Mouse (Mus musculus) CD8-positive naive resting alpha-beta T cell, adult 57 days (primary cell): Measurements from ENCODE around the gene Golt1b. TPM values are rescaled to one million over a fixed set of nuclear protein-coding genes. Genes with fewer than 3 reads are reported as not detected.

ENCODE experiments used
- total RNA-seq: library from RNA; stranded (reverse); gene quantifications from one replicate; pipeline ENCODE4 v1.2.4, GENCODE M21; 2023

Golt1b gene
- total RNA-seq, result 21.9 TPM

DNA sequence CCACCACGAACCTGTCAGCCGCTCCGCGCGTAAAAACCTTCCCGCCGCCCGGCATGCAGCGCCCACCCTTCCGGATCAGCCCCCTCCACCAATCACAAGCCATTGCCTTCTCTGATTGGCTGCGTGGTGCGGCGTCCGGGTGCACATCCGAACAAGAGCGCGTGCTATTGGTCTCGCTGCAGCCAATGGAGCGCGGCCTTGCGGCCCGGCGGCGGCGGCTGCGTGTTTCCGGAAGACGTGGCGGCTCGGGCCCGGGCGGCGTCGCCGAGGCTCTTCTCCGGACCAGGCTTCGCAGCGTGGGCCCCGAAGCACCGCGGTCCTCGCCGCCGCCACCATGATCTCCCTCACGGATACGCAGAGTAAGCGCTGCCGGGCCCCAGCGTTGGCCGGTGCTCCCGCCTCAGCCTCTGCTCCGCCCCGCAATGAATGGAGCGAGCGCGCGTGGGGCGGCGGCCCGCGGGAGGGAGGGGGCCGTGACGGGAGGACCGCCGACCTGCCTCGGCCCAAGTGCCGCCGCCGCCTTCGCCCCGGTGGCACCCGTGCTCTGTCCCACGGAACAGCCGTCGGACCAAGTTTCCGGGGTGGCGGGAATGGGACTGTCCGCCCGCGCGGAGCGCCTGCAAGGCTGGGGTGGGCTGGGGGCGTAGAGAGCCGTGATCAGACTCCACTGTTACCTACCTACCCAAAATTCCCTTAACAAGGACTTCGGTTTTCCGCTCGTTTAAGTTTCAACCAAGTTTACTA is at the start of gene Golt1b, which contains the start of gene Recql:
Gene Golt1b (plus strand): TSS at position 211 of the 744 bp plus-strand sequence.
Gene Recql (minus strand): TSS at position 77 of the 744 bp plus-strand sequence.

DNA sequence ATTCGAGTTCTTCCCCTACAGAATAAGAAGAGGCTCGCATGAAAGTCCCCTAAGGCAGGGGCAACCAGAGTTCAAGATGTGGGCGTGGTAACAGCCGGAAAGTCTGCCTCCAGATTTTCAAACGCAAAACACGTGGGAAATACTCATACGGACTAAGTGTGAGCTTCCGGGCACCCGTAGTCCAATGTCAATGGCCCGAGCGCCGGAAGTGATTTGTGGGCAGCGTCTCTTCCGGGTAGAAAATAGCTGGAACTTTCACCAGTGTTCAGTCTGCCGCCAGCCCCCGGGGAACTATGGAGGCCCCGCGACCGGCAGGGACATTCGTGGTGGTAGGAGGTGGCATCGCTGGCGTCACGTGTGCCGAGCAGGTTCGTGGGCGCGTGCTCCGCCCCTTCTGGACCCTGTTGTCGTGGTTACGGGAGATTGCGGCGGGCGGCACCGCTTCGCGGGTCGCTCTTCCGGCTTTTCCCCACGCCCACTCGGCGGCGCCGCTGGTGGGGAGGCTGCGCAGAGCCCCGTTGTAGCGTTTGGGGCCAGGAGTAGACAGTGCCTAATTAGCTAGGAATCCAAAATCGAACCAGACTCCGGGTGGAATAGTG is 41.5 kb upstream of the Golt1b start, which contains the start of gene Pyroxd1:
Gene Pyroxd1 (plus strand): TSS at position 215 of the 599 bp plus-strand sequence.

DNA sequence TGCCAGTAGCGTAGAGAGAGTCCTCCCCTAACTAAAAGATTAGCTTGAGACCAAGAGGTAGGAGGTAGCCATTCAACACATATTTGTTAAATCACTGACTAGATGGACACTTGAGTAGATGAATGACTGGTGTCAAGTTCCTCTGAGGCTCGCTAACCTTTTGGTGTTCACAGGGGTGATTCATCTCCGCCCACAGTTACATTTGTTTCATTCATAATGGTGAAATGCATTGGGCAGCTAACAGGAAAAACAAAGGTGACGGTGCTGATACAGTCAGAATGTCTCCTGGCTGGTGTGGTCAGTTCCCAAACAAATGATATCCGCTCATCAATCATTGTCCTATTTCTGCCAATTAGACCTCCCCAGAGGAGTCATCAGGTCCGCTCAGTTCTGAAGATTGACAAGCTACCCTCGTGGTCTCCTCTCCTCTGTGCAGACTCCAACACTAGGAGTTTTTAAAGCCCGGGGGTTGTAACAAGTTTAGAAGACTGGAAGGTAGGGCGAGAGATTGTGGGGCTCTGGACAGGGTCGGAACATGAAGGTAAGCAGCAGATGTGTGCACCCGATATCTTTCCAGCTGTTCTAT is 26.0 kb downstream of the Golt1b start, which contains the start of gene Spx:
Gene Spx (plus strand): TSS at position 536 of the 586 bp plus-strand sequence.

Other genes starting within 250 kb of the Golt1b start
- not detected for gene Slco1a6, start 178.7 kb upstream of the Golt1b start, total RNA-seq
- gene Iapp, start 88.8 kb upstream of the Golt1b start, total RNA-seq, result not detected
- gene Slco1a5, start 64.2 kb upstream of the Golt1b start, total RNA-seq, result not detected
- gene Pyroxd1, start 41.6 kb upstream of the Golt1b start, total RNA-seq, result 20.8 TPM
- 27.3 TPM for gene Recql, start 134 bp upstream of the Golt1b start, total RNA-seq
- 0.95 TPM for gene Spx, start 26.2 kb downstream of the Golt1b start, total RNA-seq
- gene Gys2, start 85.9 kb downstream of the Golt1b start, total RNA-seq, result not detected
- 20.5 TPM for gene Ldhb, start 120.7 kb downstream of the Golt1b start, total RNA-seq
- not detected for gene Kcnj8, start 184.4 kb downstream of the Golt1b start, total RNA-seq